Mouse (Mus musculus) embryo, embryonic 10 days (tissue): ENCODE results near the gene Ildr1.

Experiments
- DNase-seq: peaks from one replicate; pipeline ENCODE4 v3.0.0-alpha.2; 2015; ENCODE audit warnings: low spot score

The Ildr1 gene

DNA sequence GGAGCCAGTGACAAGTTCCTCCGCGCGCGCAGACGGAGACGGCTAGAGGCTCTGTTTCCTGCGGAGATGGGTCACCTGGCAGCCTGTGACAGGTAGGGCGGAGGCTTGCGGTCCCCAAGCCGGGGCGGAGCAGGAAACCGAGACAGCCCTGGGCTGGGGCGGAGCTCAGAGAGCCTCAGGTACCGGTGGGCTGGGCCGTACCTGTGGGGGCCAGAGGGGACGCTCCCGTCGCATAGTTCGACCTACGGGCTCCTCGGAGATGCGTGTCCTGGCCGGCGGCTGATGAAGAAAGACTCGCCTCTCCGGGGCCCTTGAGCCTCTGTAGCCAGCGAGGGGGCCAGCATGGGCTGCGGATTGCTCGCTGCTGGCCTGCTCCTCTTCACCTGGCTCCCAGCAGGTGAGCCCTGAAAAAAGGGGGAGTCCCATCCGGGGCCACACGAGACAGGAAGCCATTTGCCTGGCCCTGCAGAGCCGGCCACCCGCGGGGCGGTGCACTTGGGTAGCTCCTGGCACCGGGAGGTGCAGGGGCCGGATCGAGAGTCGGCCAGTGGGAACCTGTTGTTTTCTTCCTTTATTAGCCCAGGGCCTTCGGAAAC, at the start of gene Ildr1:
Gene Ildr1, plus strand, starts transcription at position 161 of the 596 bp plus-strand sequence.
- no peak for DNase-seq

DNA sequence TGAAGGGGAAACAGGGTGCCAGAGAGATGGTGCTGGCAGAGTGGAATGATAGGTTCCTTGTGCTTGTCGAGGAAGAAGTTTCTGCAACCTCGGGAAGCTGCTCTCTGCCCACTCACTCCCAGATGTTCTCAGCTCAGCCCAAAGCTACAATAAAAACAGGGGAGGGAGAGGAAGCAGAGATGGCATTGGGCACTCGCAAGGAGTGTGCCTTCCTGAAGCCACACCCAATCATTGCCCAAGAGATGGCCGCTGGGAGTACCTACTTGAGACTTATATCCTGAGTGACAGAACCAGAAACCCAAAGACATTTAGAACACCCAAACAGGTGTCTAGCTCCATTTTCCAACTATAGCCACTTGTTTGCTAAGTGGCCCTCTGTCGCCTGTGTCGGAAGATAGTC, 48.7 kb upstream of the Ildr1 start:
- no peak for DNase-seq

DNA sequence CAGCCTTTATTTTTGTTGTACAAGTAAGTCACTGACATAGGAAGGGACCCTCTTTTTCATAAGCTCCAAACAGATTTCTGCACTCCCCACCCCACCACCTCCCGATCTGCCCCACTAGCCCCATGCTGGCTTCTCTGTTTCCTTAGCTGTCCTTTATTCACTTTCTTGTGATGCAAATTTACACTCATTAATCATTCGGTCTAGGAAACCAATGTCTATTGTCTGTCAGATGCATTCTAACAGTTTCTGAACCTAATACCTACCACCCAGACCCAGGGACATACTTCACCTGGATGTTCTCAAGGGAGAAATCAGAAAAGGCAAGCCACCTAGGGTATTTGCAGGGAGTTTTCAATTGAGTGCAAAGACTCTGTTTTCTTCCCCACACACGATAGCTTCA, 44.5 kb upstream of the Ildr1 start:
- DNase-seq = no peak

DNA sequence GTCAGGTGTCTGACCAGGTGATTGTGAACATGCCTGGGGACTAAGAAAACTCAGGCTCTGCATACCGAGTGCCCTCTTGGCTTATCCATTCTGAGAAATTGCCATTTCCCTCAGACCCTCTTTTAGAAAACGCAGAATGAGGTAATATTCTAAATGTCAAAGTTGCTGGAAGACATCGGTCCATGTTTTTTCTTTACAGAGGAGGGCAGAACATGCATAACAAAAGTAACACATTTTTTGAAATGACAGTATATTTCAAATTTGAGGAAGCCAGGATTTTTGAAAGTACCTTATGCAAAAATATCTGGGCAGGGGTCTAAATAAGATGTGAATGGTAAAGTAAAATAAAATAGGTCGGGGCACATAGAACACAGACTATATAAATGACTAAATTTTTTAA, 43.3 kb upstream of the Ildr1 start:
- no peak for DNase-seq

DNA sequence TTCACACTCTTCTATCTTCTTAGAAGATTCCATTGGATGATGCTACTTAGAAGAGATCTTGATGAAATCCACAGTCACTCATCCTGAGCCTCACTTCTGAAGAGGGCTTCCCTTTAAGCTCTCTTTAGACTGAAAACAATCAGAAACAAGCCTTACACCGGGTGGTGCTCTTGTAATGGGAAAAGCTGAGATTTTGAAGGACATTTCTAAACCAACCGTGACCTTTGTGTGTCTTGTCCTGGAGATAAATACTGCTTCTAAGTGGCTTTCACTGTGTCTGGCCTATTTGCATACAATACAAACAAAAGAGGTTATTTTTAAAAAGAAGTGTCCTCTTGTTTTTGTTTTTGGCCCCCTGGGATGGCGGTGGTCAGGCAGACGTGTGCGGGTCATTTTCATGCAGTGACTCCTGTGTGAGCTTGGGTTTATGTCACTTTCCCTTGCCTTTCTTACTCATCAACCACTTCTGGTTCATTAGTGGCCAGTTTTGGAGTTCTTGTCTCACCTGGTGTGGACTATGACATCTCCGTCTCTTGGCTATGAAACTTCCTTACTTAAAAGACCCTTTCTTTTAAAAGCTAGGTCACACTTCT, 42.5 kb upstream of the Ildr1 start:
- DNase-seq = no peak

DNA sequence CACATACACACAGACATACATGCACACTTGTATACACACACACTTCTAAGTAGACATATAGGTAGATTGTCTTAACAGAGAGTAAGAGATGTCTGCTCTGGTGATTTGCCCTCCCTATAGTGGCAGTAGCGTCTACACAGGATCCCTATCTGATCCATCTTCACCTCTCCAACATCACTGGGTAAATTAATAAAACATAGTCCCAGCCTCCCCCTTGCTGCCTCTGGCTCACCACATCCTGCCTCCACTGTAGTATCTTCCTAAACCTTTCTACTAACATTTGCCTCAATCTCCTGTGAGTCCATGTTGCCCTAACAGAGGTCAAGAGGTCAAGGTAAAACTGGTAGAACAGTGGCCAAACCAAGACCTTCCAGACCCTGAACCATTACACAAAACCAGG, 38.6 kb upstream of the Ildr1 start:
- no peak for DNase-seq

DNA sequence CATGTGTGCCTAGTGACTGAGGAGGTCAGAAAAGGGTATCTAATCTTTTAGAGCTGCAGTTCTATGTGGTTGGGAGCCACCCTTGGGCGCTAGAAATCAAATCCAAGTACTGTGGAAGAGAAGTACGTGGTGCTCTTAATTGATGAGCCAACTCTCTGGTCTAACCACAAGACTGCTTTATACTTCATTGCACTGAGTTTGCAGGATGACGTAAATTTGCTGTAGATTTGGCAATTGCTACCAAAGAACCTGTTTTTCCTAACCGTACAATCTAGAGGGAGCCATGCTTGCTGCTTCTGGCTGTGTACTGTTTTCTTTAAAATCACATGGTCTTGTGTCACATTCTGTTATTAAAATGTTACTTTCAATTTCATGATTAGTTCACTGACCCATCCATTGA, 37.9 kb upstream of the Ildr1 start:
- DNase-seq = no peak

DNA sequence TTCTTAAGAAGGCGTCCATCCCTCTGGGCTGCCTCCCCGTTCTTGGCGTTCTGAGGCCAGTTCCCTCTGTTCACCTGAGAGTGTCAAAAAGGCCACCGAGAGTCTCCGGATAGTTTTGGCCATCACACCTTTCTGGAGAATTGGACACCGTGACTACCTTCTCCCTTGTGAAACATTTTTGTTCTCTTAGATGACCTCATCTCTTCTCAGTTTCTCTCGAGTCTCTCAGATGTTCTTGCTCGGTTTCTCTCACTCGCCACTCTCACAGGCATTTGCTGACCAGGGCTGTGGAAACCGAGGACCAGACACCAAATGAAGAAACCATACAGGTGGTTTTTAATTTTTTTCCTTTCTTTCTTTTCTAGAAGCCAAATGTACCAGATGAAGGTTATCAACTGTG, 32.4 kb upstream of the Ildr1 start:
- no peak for DNase-seq

DNA sequence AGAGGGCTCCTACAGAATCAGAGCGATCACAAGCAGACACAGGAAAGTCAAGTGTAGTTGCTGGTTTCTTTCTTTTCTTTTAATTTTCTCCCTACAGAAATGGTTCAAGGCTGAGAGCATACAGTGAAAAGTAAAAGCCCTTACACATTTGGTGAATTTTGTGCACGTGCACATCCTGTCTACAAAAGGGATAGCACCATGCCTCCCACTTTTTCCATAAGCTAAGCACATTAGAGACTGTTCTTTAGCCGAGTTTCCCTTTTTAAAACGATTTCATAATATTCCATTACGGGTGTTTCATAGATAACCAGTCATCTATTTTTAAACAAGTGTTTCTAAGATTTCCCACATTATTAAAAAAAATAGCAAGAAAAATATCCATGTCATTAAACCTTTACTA, 30.3 kb upstream of the Ildr1 start:
- DNase-seq = no peak

DNA sequence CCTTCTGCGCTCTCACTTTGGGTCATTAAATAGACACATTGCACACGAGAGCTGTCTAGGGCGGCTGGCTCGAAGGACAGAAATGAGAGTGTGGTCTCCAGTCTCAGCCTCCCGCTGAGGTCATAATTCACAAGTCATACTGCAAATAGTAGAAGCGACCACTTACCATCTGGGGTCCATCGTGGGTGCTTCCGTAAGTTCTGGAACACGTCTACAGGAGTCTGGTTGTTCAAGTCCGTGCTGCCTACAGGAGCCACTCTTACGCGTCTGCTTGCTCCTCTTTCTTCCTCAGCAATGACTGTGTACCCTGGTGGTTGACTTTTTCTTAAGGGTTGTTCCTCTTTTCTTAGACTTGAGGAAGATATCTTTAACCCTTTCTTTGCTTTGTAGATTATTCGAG, 28.0 kb upstream of the Ildr1 start, which contains the start of gene Cd86:
Gene Cd86, minus strand, starts transcription at position 300 of the 400 bp plus-strand sequence.
- no peak for DNase-seq

DNA sequence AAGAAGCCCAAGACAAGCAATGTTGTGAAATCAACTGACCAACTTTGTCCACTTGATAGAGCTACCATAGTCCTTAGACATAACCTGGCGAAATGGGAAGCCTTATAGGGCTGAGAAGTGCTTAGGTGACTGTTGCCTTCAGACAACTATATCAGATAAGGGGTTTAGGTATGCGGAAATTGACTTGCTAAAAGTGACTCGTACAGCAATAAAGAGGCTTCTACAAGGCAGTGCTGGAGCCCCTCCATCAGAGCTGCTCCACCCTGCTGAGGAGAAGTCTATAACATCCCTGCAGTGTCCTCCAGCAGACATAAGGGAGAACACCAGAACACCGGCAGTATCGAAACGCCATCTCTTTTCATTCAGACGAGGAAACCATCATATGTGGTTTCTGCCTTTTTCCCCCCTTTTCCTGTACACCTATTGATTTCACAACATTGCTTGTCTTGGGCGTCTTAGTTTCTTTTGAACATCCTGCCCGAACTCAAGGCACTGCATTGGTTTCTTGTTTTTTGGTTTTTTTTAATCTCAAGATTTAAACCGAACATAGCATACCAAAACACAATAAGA, 27.2 kb upstream of the Ildr1 start:
- no peak for DNase-seq

DNA sequence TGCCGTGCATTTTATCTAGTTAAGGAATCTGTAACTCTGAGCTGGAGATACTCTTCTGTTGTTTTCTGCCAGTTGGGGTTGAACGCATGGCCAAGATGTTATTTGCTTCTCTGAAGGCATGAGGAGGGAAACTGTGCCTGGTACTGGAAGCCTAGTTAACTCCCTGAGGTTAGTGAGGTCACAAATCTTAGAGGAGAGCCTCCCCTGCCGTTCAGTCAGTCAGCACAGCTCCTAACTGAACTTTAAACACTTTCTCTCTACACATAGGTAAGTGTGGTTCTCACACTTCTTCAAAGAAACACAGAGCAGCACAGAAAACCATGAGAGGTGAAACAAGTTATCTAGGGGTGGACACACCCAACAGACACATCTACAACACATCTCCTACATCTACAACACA, 23.2 kb upstream of the Ildr1 start:
- no peak for DNase-seq

DNA sequence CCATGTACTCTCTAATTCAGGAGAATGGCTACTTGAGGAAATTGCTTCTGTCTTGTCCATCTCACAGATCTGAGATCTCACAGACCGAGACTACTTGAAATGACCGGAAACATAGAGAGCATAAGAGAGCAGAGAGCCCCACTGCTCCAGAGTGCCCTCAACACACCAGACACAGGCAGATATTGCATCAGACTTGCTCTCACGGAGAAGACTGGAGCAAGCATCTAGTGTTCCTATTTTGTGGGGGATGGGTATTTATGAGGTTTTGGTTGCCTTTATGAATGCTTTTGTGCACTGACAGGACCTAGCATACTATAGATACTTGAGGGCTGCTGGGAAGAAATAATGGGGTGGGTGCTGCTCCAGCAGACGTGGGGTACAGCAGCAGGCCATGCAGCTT, 20.6 kb upstream of the Ildr1 start:
- DNase-seq = no peak

DNA sequence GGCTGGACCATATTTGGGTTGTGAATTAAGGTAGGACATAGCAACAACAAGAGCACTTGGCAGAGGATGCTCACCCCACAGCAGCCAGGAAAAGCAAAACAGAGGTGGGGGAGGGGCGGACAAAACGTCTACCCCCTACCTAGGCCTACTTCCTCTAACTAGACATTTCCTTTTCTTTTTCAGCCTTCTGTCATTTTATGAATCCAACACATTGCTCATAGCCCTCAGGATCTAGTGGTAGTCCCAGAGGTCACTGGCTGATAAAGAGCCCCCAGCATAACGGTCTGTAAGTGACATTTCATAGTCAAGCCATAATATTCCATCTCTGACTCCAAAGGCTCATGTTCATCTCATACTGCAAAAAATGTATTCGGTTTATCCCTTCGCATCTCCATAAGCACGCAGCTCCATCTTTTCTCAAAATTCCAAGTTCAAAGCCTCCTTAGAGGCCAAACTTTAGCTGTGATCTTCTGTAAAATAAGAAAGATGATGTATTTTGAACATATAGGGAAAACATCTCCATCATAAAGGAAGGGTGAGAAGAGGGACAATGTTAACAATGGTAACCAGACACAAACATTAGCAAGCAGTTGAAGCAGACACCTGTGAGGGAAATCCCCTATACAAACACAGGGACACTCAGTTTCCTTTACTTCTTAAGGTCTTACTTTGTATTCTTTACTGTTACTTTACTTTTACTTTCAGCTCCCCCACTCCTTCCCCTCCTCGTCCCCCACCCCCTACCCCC, 19.1 kb upstream of the Ildr1 start:
- no peak for DNase-seq

DNA sequence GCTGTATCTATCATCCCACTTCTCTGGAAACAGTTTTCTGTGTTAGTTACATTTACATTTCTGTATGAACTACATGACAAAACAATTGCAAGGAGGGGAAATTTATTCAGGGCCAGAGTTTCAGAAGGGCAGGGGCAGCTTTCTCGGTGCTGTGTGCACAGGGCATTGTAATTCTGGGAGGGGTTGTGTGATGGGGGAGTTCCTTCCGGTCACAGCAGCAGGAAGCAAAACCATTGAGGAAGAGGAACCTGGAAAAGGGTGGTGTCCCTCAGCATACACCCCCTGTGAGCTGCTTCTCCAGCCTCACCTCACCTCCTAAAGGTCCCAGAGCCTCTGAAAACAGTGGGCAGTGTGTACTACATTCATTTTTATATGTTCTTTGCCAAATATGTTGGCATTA, 18.5 kb upstream of the Ildr1 start:
- no peak for DNase-seq

DNA sequence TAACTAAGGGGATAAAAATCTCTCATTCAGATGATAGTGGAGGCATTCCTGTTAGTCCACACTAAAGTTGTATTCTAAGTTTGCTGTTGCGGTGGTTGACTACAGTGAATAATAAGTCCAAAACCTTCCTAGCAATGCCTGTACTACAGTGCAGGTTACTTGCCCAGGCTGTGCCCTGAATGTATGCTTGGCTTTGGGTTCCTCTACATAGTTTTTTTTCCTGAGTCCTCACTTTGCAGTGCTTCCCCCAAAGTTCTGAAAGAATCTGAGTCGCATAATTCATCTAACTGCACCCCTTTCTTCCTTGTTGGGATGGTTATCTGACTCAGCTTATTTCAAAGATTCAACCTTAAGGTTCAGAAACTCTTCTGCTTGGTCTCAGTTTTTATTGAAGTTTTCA, 17.9 kb upstream of the Ildr1 start:
- no peak for DNase-seq

DNA sequence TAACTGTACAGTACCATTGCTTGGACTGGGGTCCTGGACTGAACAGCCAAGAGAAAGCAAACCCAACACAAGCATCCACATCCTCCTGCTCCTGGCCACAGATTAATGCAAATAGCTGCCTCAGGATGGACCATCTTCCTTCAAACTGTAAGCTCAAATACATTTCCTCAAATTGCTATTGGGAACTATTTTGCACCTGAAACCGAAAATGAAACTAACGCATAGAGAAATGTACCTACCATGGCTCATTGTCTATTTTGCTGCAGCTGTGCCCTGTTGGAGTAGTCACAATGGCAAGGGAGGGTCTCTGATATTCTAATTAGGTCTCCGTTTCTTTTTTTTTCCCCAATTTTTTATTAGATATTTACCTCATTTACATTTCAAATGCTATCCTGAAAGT, 11.9 kb upstream of the Ildr1 start:
- no peak for DNase-seq

DNA sequence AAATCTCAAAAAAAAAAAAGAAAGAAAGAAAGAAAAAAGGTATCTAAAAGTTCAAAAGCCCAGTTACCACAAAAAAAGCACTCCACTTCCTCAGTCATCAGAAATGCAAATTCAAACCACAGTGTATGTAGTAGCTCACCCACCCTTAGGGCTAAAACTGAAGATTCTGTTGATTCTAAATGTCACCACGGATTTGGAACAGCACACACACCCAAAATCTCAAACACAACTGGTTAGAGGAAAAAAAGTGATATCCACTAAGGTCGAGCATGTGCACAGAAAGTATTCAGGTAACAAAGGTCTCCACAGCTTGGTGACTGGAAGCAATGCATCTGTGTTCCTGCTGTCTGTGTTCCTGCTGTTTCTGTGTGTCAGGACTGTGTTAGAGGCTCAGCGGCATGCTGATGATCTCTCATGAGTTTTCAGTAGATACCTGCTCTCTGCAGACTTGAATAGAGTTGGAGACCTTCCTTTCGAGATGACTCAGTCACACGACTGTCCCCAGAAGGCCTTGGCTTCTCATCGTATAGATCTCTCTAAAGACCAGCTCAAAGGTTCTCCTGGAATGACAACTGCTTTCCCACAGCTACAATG, 9.4 kb upstream of the Ildr1 start:
- DNase-seq = no peak

DNA sequence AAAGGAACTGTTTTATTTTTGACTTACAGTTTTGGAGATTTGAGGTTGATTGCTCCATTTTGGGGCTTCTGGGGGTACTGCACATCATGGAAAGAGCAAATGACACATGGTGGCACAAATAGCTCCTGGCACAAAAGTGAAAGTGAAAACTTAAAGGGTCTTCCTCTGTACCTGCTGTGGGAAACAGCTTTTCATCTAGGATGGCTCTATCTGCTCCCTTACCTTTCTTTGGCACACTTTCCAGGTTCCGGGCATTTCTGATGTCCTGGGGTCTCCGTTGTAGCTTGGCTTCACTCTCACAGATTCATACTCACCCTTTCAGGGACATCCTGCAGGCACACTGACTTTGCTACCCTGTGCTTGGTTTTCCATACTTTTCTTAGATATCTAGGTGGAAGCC, 5.7 kb upstream of the Ildr1 start:
- DNase-seq = no peak

DNA sequence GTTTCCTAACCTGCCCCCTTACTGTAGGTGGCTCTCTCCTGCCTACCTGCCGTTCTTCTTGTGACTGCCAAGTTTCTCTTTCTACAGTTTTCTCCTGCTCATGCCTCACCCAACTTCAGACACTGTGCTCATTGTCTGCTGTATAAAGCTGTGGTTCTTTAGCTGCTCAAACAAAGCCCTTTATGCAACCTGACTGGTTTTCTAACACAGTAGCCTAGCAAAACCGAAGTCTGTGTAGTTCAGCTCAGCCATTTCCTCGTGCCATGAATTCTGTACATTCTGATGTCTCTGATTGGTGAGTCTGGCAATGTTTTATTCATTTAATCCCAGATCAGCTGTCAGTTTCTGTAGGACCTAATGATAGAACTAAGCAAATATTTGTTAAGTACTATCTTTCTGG, 2.3 kb upstream of the Ildr1 start:
- DNase-seq = no peak

DNA sequence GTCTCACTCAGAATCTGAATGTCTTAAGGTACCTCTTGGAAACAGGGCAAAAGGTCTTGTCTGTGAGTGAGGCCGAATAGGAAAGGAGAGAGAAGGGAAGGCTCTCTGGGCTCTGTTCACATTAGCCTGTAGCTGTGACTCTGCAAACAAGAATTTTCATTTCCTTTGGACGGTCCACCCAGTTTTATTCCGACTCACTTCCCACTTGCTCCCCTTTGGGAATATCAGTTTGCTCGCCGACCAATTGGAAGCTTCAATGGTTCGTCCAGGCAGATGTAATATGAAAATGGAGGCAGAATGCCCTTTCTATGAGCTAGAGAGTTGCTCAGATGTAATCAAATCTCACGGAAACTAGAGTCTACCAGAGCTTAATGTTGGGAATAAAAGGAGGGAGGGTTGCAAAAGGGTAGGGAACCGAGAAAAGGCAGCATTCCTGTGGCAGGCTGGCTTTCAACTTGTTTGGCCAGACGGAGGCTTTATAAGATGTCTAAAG, 1.1 kb downstream of the Ildr1 start:
- DNase-seq = no peak

DNA sequence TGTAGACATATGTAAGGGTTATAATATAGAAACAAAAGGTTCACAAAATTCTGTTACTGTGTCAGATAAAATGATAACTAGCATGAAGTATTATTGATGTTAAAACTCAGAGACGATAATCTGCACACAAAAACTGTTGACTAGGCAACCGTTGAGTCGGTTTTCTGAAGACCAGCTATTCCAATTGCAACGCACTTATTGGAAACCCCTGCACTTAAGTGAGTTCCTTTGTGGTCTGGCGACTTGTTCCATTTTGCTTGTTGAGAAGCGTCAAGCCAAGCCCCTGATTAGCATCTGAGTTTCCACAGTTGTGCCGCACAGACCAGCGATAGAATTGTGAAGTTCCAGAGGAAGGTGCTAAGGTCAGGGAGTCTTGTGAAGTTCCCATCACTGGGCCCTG, 3.6 kb downstream of the Ildr1 start:
- DNase-seq = no peak

DNA sequence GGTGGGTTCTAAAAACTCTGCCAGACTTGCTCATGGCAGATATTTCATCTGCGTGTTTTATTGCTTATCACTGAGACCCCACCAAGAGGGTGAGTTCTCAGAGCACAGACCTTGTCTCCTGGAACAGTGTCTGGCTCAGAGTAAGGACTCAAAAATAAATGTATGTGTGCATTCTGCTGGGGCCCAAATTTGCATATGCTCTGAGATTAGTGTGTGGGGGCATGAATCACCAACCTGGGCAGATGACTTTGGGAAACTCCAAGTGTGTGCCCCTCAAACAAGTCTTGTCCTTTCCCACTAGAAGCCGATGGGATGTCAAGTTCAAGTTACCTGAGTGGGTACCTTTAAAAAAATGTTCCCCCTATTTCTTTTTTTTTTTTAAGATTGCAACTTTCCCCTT, 6.7 kb downstream of the Ildr1 start:
- no peak for DNase-seq
